Mouse (Mus musculus) CH12F3 (cell line): ENCODE measurements around the gene Eepd1.

ENCODE experiments used
- in situ Hi-C: fragments of 300-500 bp; cut with MboI; formaldehyde crosslinking; loops from 2 replicates; pipeline ENCODE4 v1.14.3; 2020; ENCODE audit warnings: low sequenced_read_pairs

Gene Eepd1

DNA sequence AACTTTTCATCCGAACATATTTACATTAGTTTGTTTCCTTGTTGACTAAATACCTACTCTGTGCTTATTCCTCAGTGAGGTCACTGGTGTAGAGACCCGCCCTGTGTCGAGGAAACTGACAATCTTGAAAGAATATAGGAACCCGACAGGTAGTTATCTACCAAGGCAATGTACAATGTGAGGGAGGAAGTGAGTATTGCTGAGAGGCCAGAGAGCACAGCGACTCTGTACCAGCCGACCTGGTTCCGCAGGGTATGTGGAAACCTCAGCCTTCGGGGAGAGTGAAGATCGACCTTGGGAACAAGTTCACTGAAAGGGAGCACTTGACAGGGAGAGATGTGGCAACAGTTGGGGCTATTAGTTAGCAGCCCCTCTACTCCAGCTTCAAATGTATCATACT lies 7.2 kb downstream of the Eepd1 start:
- in situ Hi-C loops: no loop called here

DNA sequence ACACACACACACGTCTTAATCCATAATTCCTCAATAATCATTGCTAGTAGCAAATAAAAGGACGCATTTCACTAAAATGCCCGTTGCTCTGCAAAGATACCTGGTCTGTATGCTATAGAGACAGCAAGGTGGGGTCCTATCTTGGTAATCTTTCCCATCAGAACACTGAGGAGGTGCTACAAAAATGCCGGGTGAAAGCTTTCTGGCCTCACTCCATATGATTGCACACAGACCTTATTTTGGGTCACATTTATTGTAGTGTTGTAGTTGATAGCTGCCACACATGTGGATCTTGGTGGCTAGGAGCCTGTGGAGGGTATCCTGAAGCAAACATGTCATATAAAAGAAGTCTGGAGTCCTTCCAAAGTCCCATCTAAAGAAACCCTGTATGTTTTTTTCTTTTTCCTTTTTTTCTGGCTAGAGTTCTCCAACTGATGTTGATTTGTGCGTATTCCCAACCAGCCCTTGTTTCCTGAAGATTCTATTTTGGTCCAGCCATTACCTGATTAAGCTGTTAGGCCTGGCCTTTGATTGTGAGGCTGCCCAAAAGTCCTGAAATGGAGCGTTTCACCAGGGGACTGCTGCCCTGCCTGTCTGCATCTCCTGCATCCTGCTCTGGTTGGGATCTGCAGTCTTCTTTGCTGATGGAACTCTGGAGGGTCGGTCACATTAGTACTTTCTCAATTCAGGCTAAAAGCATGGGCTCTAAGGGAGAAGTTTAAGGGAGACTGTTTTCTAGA lies 8.0 kb downstream of the Eepd1 start:
- in situ Hi-C loops: no loop called here

DNA sequence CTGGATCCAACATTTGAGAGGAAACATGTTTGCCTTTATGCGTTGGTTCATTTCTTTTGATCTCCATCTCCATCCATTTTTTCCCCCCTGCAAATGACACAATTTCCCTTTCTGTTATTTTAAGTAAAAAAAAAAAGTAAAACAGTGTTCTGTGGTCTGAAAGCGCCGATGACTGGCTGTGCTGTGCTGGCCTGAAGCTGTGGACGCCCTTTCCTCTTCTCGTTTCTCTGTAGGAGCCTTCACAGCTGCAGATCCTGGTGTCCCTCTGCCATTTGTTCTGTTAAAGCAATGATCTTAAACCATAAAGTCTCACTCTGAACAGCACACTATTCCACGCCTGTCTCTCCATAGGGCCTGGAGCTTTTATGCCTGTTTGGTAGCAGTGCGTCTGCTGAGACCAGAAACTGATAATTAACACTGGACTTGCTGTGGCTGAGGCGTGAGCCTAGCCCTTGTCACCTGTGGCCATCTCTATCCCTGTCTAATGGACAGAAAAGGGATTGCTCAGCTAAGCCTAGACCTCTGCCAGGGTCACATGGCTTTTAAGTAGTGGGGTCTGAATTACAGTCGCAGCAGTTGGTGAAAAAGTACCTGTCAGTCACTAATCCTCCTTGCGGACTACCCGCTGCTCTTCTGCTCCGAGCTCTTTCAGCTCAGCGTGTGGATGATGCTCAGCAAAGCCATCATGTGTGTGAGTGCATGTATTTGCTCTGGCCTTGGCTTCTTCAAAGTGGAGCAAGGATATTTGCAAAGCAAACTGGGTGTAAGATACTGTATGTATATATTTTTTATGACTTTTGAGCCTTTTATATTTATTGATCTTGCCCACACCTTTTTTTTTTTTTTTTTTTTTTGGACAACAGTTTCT lies 9.2 kb downstream of the Eepd1 start:
- in situ Hi-C loops: no loop called here

DNA sequence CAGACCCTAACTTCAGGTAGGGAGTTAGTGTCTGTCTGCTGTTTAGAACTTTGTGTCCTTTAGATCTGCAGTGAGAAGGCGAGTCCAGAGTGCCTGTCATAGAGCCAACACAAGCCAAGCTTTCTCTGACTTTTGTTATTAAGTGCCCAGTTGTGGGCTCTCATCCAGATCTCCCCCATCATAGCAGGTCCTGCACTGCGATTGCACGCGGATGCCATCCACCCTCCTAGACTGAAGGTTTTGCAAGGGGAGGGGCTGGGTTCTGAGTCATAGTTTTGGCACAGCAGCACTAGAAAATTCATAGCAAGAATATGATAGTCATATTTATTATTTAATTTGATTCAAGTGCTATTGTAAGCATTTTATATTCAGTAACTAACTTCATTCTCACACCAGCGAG lies 12.6 kb downstream of the Eepd1 start:
- in situ Hi-C loops: no loop called here

DNA sequence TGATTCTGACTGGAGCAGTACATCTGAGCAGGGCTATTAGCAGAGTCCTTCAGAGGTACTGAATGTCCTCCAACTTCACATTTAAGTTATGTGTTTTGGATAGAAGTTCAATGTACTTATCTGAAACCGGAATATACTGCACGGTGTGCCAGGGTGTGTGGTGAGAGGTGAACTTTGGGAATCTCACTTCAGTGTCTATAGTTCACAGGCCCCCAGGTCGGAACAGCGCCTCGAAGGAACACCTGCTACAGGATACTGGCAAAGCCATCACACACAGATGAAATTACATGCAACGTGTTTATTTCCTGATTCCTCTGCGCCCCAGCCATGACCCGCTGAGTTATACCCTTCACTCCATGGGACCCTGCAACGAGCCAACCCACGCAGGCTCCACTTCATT lies 14.3 kb downstream of the Eepd1 start:
- in situ Hi-C loops: no loop called here

DNA sequence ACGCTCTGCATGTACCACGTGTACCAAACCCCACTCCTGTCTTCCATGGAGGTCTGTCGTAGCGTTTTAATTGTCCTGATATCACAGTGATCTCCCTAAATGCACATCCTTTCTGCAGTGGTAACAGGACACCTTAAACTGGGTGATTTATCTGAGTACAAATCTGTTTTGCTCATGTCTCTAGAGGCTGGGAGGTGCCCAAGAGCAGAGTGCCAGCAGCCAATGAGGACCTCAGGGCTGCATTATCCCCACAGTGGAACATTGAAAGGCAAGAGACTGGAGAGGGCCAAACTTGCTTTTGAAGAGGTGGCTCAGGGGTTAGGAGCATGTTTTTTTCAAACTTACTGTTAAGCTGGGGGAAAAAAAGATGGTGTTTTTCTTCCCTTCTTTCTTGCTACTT lies 14.8 kb downstream of the Eepd1 start:
- in situ Hi-C loops: no loop called here

DNA sequence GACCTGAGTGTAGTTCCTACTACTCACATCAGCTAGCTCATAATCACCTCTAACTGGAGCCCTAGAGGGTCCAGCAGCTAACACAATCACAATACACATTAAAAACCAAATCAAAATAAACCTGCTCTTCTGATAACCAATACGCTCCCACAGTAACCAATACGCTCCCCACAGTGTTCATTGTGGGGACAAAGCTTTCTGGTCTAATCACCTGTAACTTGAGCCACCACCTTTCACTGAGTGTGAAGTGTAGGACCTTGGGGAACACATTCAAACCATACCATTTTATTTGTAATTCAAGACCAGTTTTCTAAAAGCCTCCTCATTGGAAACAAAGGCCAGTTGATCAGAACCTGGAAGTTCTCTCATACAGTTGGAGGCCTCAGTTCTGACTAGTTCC lies 15.4 kb downstream of the Eepd1 start:
- in situ Hi-C loops: no loop called here

DNA sequence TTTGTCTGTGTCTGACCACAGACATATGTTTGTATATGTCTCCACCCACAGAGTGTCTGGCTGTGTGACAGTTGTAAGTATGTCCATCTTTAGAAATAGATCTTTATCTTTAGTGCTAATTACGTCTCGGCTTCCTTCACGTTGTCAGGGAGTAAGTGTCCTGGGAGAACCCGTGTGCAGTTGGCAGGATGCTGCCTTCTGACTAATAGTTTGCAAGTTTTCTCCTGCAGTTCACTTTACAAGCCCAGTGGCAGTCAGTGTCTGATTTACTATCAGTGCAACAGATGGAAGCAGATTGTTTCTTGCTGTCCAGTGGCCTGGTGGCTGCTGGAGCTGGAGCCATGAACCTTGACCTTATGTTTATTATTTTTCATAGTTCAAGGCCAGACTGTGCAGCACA lies 17.4 kb downstream of the Eepd1 start:
- in situ Hi-C loops: no loop called here

DNA sequence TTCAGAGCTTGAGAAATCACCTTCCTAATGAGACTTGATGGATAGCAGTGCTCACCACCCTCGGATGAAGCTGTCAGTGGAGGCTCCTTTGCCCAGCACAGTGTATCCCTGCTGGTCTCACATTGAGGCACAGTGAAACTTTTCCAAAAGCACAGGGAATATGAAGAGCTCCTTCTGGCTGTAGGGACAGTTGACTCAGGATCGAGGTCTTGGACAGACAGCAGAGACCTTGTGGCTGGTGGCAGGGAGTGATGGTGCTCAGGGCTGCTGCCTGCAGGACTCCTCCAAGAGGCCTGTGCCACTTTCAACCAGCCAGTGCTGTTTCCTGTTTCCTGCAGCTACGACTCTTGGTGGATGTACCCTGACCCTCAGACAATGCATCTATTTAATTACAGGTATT lies 18.0 kb downstream of the Eepd1 start:
- in situ Hi-C loops: no loop called here

DNA sequence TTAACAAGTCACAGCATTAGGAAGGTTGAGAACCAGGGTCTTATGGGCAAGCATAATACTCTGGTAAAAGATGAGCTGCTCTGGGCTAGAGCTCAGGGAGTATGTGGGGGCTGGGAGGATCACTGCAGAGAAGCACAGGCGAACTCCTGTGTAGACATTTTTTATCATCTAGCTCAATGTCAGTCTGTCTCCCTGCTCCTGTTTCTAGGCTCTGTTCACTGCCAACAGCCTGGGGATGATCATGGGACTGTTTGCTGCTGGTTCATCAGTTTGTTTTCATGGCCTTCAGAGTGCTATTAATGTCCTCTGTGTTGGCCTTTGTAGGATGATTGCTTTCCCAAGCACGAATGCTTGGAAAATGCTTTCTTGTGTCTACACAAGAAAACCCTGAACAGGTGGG lies 18.7 kb downstream of the Eepd1 start:
- in situ Hi-C loops: no loop called here

DNA sequence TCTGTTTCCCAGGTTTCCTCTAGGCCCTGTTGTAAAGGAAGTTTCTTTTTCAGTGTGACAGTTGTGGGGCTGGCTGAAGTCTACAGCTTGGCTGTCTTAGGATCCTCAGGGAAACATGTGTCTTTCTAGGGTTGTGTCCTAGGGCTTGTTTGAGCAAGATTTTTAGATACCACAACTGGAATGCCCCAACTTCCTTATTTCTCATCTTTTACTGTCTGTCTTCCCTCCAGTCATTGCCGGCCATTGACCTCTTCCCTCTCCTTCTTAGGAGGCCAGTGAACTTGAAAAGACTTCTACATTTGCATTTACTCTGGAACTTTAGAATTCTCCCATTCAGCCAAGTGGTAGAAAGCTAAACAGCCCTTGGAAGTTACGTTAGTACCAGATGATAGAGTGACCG lies 27.5 kb downstream of the Eepd1 start:
- in situ Hi-C loops: no loop called here

DNA sequence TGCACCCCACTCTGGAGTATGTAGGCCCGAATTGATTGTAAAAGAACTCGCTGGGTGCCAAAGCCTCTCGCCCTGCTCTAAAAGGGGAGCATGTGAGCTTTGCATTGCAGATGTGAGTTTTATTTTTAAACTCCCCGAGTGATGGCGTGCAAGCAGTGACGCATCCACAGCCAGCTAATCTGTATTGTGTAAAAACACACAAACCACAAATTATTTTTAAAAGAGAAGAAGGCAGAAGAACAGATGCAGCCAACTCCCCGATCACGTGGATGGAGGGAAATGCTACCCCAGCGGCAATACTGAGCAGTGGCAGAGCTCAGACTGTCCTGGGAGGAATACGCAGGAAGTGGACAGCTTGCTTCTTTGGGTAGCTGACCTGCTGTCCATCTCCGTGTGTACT lies 29.2 kb downstream of the Eepd1 start:
- in situ Hi-C loops: no loop called here

DNA sequence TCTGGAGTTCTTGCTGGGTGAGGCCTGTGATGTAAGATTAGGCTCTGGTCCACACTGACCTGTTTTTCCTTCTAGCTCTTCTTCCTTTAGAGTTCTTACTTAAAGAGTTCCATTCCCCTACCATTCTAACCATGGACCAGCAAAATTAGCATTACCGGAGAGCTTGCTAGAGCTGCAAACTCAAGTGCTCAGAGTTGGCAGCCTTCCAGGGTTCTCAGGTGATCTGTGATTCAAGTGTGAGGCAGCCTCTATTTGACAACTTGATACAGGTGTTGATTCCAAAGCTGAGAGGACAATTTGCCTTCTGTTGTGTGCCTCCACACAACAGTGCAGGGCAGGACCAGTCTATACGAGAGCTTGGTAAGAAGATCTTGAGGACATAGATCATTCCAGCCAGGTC lies 31.7 kb downstream of the Eepd1 start:
- in situ Hi-C loops: no loop called here

DNA sequence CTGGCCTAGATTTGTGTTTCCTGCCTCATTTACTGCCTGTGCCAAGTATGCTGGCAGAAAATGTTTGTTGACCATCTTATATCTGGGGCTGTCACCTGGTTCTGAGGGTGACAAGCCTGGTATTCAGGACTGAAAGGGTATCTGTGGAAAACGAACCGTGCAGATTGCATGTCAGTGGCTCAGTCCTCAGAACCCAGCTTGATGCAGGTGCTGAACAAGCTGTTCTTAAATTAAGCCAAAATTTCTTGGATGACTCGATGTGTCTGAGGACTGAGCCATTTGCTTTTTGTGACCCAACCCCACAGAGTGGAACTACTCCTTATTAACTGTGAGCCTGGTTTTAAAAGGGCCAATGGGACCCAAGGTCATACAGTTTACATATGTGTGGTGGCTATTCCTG lies 32.2 kb downstream of the Eepd1 start:
- in situ Hi-C loops: no loop called here

DNA sequence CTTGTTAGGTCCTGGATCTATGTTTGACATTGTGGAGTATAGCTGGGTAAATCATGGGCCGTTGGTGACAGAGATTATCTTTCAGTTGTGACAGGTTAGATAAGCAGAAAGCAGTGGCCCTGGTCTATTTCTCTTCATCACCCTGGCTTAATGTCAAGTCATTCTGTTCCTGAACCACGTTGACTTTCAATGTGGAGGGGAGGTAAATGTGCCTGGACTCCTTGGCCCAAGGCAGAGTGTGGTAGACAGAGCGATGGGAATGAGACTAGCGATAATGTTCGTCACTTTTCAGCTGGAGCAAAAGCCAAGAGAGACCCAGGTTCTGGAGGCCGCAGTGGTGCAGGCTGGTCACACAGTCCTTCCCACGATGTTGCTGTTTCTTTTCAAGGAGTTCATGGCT lies 35.3 kb downstream of the Eepd1 start:
- in situ Hi-C loops: no loop called here

DNA sequence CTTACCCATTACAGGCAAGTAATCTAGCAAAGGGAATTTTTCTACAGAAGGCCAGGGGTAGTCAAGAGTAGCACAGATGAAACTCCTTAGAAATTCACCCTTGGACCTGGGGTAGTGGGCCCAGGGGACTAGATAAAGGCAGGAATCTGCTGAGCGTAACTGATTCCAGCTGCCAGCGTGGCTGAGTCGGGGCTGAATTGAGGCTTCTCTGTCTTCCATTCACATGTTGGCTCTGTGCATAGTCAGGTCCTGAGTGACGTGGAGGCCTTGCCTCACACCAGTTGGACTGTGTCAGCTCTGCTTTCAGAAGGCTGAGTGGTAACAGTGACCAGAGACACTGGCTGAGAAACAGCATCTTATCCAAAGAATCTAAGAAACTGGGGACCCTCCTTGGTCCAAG lies 36.6 kb downstream of the Eepd1 start:
- in situ Hi-C loops: no loop called here

DNA sequence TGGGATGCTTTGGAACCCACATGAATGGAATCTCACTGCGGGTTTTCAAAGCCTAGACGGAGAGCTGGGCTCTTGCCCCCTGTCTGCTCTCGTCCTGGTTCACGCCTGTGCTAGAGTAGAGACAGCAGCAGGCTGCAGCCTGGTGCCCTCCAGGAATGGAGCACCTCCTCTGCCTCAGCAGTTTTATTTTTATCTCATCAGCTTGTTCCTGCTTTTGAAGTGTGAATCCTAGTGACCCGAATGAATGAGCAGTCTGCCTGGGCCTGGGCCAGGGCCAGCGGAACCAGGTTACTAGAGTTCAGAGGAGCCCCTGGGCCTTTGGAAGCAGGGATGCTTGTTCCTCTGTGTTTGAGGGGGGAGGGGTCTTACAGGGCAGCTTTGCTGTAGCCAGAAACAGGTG lies 37.8 kb downstream of the Eepd1 start:
- in situ Hi-C loops: no loop called here

DNA sequence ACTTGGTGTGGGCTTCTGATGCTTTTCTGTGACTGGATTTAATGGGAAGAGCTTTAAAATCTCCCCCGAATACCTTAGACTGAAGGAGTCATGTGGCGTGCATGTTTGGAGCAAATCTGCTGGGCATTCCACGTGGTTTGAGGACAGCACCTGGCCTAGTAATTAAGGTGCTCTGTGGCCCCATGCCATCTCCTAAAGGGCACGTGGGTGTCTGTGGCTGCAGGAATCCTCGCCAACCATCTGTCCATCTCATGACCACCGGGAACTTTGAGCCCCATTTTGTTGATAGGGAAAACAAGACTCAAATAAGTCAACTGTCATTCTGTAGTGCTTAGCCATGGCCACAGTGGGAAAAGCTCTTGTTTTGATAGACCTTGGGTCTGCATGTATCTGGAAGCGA lies 39.5 kb downstream of the Eepd1 start:
- in situ Hi-C loops: no loop called here

DNA sequence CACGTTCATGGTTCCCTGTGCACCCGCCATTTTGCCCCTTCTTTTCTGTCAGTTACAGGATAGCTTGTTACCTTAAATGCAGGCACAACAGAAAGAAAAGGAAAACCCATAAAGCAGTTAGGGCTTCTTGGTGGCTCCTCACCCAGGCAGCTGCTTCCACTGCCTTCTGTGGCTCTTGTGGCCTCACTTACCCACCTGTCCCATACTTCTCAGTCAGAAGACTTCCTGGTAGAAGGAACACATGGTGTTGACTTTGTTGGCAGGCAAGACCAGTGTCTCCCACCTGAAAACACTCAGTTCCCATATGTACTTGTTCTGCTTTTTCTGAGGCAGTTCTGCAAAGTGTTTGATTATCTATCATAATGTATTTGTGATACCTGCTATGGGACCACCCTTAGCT lies 40.5 kb downstream of the Eepd1 start:
- in situ Hi-C loops: no loop called here

DNA sequence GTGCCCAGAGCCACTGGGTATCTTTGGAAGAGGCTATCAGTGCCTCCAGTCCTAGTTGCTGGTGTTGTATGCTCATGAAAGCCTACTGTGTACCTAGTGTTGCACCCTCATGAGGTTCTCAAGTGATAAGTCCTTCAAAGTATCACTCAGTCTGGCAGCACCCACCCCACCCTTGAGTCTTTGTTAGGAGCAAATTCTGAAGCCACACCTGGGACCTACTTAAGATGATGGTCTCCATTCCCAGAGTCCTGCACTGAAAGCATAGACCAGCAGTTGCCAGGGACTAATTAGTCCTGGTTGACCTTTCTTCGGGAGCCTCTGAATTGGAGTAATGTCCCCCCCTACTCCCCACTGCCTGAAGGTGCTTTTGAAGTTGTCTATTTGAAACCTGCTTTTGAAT lies 45.2 kb downstream of the Eepd1 start:
- in situ Hi-C loops: no loop called here

DNA sequence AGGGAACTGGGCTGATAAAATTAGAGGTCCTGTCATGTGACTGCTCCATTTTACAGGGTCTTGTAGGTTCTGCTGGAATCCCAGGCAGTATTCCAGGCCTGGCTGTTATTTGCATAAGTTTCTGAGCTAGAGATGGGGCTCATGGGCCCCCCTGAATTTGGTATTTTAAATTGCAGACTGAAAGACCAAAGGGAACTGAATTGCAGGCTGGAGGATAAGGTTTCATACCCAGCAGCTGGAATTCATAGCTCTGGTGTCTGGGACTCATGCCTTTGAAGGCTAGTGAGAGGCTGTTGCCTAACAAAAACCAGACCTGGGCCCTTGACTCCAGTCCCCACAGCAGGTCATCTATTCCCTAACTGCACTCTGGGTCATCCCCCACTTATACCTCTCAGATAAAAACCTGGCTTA lies 45.6 kb downstream of the Eepd1 start:
- in situ Hi-C loops: no loop called here

DNA sequence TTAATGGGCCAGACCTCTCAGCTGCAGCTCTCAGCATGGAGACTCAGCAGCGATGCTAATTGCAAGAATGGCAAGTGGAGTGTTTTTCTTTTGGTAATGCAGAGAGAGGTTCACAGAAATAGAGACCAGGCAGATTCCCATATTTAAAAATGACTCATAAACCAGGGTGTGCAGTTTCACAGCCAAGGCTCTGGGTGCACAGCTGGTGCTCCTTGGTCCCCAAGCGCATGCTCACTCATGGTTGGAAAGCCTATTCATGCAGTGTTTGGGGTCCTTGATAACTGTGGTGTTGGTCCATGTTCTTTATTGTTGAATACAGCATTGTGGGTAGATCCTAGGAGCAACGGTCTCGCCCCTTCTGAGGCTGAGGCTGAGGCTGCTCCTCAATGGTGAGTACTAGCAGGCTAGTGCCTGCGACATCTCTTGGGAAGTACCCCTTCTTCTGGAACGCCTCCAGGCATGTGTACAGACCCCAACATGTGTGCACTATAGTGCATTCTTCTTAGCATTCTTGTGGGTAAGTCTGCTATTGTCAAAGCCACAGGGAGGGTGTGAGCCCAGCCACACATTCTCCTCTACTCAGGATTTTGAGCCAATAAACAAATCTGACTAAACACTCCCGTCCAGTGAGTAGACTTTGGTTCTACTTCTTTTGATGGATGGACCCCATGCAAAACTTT lies 46.2 kb downstream of the Eepd1 start:
- in situ Hi-C loops: no loop called here
